Mouse (Mus musculus) layer of hippocampus, adult 2 months (tissue): Measurements from ENCODE around the gene Gm9821. TPM values are rescaled to one million over a fixed set of nuclear protein-coding genes. Genes with fewer than 3 reads are reported as not detected.

ENCODE experiments used
- DNase-seq, 2 experiments: peaks; one replicate each; pipeline ENCODE4 v3.0.0; 2022; ENCODE audit warnings: low spot score in 2 of 2
- H3K27ac ChIP-seq: fragments of 200-600 bp; 2 replicates; pipeline ENCODE4 v1.8.1; 2022
- H3K4me3 ChIP-seq: fragments of 200-600 bp; 2 replicates; pipeline ENCODE4 v1.8.1; 2022; ENCODE audit warnings: mild to moderate bottlenecking
- CTCF ChIP-seq: fragments of 200-600 bp; conservative IDR thresholded peaks from 2 replicates; pipeline ENCODE4 v1.8.1; 2022; ENCODE audit warnings: antibody characterized with exemption, mild to moderate bottlenecking, moderate library complexity
- total RNA-seq, 2 experiments: library from RNA; stranded (reverse); gene quantifications; 2 replicates each; pipeline ENCODE4 v1.2.3; 2021

The Gm9821 gene
- total RNA-seq, 2 experiments from 2014 or later, result not detected

DNA sequence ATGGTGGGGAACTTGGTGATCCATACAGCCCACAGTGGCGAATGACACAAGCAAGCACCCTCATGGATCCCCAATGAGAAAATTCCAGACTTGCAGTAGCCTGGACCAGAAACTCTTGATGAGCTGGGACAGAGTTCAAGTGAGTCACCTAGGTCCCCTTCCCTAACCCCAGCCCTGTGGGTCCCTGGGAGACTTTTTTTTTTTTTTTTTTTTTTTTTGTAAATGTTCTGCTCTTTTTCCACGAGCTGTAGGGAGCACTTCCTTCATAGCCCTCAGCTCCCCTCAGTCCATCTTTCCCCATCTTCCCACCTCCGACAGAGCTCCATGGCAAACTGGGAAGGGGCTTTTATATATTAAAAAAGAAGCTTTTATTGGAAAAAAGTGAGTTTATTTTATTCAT lies 16.0 kb upstream of the Gm9821 start:
- DNase-seq, result no peak
- TF ChIP-seq CTCF, result no peak
- H3K4me3 ChIP-seq, result no peak overlapping the region
- no peak overlapping the region for H3K27ac ChIP-seq

DNA sequence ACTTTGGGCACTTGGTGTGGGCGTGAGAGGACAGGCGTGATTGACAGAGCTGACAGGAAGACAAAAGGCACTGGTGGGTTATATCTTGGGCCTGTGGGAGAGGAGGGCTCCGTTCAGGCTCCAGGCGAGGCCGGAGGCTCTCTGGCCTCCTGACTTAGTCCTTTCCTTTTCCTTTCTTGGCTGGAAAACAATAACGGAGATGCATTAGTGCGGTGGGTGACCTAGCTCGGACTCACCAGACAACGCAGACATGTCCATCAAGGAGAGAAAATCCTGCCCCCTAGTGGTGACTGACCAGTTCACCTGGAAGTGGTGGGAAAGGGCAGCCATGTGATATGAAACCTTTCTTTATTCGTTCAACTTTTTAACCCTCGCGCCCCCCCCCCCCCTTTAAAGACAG lies 15.6 kb upstream of the Gm9821 start:
- peak in 1 of 2 experiments; percentile 74 for DNase-seq
- no peak overlapping the region for H3K27ac ChIP-seq
- peak; percentile 79 for TF ChIP-seq CTCF
- no peak overlapping the region for H3K4me3 ChIP-seq

DNA sequence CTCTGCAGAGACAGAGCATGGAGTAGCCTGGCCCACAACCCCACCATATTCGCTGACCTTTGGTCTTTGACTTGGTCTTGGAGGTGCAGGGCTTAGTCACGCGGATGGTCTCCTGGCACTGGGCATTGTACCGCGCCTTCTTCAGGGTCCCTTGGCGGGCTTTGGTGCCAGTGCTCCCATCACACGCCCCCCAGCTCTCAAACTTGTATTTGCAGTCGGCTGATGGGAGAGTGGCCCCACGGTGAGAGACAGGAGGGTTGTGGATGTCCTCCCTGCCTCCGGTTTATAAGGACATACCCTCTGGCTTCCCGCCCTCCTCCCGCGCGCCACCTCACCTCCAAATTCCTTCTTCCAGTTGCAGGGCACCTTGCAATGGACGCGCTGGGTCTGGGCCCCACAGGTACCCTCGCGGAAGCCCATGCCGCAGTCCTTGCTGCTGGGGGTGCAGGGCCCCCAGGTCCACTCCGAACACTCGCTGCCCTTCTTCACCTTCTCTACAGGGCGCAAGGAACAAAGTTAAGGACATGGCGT lies 14.7 kb upstream of the Gm9821 start:
- no peak for TF ChIP-seq CTCF
- DNase-seq, result no peak
- peak overlapping the region; percentile 48 for H3K4me3 ChIP-seq
- peak overlapping the region; percentile 80; the same call in 1 of the 2 replicates for H3K27ac ChIP-seq

DNA sequence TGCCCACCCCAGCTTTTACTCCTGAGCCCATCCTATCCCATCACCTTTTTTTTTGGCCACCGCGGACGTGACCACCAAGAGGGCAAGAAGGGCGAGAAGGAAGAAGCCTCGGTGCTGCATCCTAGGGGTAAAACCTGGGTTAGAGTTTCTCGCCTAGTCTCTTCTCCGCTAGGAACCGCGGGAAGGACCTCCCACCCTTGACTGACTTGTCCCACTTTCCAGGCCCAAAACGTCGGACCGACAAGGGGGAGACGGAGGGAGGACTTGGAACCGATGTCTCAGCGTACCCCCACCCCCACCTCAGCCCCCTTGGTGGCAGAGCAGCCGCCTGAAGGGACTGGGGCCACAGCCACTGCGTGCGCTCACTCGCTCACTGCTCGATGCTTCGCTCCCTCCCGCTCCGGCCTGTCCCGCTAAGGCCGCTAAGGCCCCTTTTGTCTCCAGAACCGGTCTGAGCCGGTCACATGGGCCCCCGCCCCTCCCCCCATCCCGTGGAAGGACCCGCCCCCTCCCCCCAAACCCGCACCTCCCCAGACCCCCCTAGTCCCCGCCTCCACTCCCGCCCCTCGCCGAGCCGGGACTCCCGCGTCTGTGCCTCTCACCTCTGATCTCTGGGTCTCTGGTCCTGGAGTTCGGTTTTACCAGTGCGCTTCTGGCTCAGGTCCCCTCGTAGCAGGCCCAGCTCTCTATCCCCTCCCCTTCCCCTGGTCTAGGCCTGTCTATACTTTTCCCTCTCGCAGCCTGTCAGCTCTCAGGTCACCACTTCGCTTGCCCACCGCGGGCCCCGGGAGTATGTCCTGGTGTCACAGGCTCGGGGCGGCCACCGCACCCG lies 14.0 kb upstream of the Gm9821 start:
- DNase-seq, result no peak
- Histone ChIP-seq H3K4me3 (peak overlapping the region; percentile 48), H3K27ac (peak overlapping the region; percentile 80; the same call in 1 of the 2 replicates)
- TF ChIP-seq CTCF, result no peak

DNA sequence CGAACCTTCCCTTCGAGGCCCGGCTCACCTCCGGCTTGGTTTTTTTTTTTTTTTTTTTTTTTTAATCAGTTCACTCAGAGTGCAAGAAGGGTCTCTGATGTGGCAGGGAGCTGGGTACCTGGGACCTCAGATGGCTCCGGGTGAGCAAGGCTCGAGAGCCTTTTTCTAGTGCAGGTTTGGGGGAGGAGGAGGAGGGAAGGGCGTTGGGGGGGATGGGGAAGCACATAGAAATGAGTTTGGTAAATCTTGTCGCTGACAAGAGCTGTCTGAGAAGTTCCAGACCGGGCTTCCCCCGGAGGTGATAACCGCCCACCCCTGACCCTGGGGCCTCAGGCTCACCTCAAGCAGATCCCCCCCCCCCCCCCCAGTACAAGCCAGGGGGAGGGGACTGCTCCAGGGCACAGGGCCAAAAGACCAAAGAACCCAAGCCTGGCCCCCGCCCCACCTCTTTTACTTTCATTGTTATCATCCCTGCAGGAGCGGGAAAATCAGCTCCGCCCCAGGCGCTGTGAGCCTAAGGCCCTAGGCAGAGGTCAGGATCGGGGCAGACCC lies 13.3 kb upstream of the Gm9821 start, which contains the start of gene Mdk:
TSS of gene Mdk (minus strand) at position 138 of the 552 bp plus-strand sequence.
- H3K27ac ChIP-seq, result peak within 1 kb of the TSS; percentile 80; the same call in 1 of the 2 replicates
- no peak for DNase-seq
- no peak for TF ChIP-seq CTCF
- peak within 1 kb of the TSS; percentile 48 for H3K4me3 ChIP-seq

DNA sequence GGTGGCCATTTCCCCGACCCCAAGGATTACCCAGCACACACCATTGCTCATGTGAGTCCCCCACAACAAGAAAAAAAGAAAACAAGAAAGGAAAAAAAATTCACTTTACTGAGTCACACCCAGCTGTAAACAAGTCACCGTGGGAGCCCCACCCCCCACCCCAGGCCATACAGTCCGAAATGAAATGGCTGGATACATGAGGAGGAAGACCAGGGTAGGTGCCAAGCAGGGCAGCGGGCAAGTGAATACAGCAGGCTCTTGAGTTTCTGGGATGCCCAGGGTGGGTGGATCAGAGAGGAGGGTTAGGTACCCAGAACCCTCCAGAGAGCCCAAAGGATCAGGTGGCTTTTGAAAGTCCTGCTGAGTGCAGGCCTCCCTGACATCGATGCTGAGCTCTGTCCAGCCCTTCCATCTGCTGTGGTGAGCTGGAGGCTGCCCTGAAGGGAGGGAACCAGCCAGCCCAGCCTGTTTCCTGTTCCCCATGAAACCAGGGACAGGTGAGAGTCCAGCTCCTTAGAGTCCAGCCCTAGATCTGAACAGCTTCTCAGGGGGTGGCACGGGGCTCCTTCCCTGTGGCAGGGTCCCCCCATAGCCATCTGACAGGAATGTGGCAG lies 12.7 kb upstream of the Gm9821 start:
- no peak overlapping the region for H3K27ac ChIP-seq
- no peak overlapping the region for H3K4me3 ChIP-seq
- no peak for TF ChIP-seq CTCF
- no peak for DNase-seq

- Histone ChIP-seq H3K4me3 (no peak overlapping the region), H3K27ac (no peak overlapping the region)
- TF ChIP-seq CTCF, result no peak
- no peak for DNase-seq
These were observed 12.0 kb upstream of the Gm9821 start for GRCm38 (mm10) chr2:91933471-91933870.

GRCm38 (mm10) chr2:91934016-91934415 lies 11.5 kb upstream of the Gm9821 start:
- Histone ChIP-seq H3K4me3 (no peak overlapping the region), H3K27ac (no peak overlapping the region)
- TF ChIP-seq CTCF, result no peak
- DNase-seq, result no peak

DNA sequence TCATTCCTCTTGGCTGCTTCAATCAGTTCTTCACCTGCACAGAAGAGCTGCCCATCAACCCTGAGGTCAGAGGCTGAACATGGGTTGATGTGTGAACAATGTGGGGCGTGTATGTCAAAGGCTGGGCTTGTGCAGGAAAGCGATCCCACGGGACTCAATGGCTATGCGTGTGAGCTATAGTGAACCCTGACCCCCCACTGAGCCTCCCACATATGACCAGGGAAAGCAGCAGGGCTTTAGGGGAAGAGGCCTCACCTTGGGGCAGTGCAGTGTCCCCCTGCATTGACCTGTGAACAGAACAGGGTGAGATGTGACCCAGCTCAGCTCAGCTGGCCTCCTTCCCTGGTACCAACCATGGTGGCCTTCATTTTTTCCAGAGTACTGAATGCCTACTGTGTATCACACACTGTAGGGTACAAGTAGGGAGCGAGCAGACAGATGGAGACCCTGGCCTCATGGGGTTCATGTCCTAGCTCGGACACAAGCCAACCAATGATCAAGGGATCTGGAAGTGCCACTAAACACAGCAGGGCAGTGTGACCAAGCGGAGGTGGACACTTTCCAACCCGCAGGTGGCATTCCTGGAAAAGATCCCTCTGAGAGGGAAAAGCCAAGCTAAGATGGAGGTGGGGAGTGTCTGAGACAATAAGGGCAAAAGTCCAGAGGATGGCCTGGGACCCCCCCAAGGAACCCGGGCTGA lies 10.5 kb upstream of the Gm9821 start:
- no peak for DNase-seq
- TF ChIP-seq CTCF, result no peak

DNA sequence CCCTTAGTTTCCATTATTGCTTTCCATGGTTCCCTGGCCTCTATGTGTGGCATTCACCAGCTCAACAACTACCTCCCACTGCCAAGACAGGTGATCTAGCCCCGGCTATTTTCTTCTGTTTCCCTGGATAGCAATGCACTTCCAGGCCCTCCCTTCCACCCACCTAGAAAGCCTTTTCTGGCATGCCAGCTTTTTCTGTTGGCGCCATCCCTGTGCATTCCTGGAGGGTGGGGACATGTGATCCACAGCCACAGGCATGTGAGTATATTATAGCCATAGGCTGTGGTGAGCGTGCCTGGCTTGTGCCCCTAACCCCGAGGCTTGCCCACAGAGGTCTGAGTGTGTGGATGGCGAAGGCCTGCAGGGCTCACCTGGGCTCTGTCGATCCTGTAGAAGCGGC lies 9.3 kb upstream of the Gm9821 start:
- H3K4me3 ChIP-seq, result no peak overlapping the region
- DNase-seq, result no peak
- no peak overlapping the region for H3K27ac ChIP-seq
- TF ChIP-seq CTCF, result no peak

More for the DNA sequence above, 10.5 kb upstream of the Gm9821 start:
- H3K4me3 ChIP-seq, result no peak overlapping the region
- no peak overlapping the region for H3K27ac ChIP-seq

DNA sequence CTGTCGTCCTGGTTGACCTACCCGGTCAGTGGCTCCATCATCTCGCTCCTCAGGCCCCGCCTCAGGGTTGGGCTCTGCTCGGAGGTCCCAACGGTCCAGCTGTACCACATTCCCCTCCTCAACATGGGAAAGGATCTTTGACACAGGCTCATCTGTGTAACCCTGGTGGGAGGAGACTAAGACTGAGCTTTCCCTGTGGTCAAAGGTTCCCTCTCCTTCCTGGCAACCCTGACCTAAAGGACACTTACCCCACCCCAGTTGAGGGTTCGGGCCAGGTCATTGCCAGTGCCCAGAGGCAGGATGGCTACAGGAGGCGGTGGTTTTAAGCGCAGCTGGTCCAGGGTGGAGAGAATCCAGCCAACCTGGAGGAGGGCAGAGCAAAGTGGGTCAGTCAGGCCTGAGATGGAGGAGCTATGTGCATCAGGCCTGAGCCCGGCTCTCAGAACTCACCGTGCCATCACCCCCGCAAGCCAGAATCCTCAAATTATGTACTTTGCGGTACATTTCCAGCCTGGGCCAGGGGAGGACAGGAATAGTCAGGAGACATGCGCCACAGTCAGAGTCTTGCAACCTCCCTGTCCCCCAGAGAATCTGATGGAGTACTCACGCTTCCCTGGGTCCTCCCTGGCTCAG lies 6.1 kb upstream of the Gm9821 start:
- no peak for TF ChIP-seq CTCF
- Histone ChIP-seq H3K4me3 (no peak overlapping the region), H3K27ac (no peak overlapping the region)
- no peak for DNase-seq

DNA sequence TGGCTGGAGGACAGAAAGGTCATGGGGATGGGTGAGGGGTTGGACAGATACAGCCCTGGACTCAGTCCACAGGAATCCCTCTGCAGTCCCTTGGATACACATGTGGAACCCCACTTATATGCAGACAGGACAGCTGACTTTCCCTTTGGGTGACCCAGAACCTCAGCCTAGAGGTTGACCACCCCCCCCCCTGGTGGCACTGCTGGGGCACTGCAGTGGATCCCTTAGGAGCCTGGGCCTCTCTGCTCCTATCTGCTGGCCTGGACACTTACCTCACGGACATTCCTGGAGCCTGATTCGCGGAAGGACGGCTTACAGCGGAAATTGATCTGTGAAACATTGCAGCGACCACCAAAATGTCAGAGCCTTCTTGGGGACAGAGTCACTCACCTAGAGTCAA lies 3.1 kb upstream of the Gm9821 start:
- peak; percentile 66 for TF ChIP-seq CTCF
- H3K4me3 ChIP-seq, result no peak overlapping the region
- no peak overlapping the region for H3K27ac ChIP-seq
- DNase-seq, result no peak
